Mouse (Mus musculus) testis, adult 2 months (tissue): ENCODE data around the gene Lrfn3.

Experiments
- CTCF ChIP-seq: fragments of 200-500 bp; IDR thresholded peaks from 2 replicates; pipeline ENCODE4 v1.5.1; 2012; ENCODE audit warnings: low read depth, mild to moderate bottlenecking, inconsistent platforms, low read length, moderate library complexity; ENCODE audit not compliant: control insufficient read depth, insufficient read depth, insufficient replicate concordance
- POLR2A ChIP-seq: fragments of 200-500 bp; IDR thresholded peaks from 2 replicates; pipeline ENCODE4 v1.6.1; 2012; ENCODE audit warnings: low read depth, mild to moderate bottlenecking, inconsistent platforms, low read length, moderate library complexity; ENCODE audit not compliant: control insufficient read depth

DNA sequence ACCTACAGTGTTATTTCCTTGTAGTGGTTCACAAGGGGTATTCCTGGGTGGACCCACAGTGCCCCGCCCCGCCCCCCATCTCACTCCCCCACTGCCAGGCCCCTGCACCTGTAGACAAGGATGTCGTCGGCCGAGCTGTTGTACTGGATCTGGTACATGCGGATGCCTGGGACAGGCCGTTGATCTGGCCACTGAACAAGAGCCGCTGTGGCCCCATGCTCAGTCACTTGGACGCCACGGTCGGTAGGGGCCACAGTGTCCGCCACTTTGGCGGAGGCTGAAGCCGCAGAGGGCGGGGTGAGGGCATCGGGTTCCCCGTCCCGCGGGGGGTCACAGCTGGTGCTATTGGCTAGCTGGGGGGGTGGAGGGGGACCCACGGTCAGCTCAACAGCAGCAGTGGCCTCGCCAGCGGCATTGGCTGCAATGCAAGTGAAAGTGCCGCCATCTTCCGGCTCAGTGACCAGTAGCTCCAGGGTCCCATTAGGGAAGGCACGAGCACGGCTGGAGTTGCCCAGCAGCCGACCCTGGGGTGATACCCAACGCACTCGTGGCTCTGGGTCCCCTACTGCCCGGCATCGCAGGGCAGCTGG lies 3.2 kb downstream of the Lrfn3 start:
- TF ChIP-seq POLR2A (no peak), CTCF (no peak)
